ENCODE assay signal across 8 mouse cellular contexts in genomic region chr12:76404836-76405182, GRCm38 (mm10). TPM values are rescaled to one million over a fixed set of nuclear protein-coding genes. Genes with fewer than 3 reads are reported as not detected.
DNase-seq lines count a peak whose midpoint lies in the region; ATAC-seq and TF ChIP-seq lines count a peak whose summit lies in the region.

No protein-coding gene starts in this region.

- H3K27ac ChIP-seq in heart, embryonic 12.5 days (ENCODE audit: poor library complexity, severe bottlenecking), result no peak overlapping the region
- no peak overlapping the region for H3K27ac ChIP-seq in hindbrain, embryonic 12.5 days
- H3K27ac ChIP-seq in lung, postnatal 0 days (ENCODE audit: low read length), result no peak overlapping the region

- H3K27me3 ChIP-seq in heart, embryonic 12.5 days (replicated peaks), result peaks cover 22% of the 10 kb centered on the region
- peaks cover 48% of the 10 kb centered on the region for H3K27me3 ChIP-seq in hindbrain, embryonic 12.5 days
- H3K27me3 ChIP-seq in lung, postnatal 0 days (replicated peaks; ENCODE audit: insufficient read depth, low read length), result peaks cover 17% of the 10 kb centered on the region; the same call in 1 of the 2 replicates

- TF ChIP-seq CTCF in lung, postnatal 0 days (IDR thresholded peaks at IDR 0.05), result no peak

- H3K9ac ChIP-seq in heart, embryonic 12.5 days, result peak overlapping the region; percentile 57
- H3K9ac ChIP-seq in hindbrain, embryonic 12.5 days, result no peak overlapping the region
- no peak overlapping the region for H3K9ac ChIP-seq in lung, postnatal 0 days (replicated peaks; ENCODE audit: low read depth)

- 10% methylated on average over 20 of the region's 20 CpGs for WGBS in heart, embryonic 12.5 days
- 5% methylated on average over 20 of the region's 20 CpGs for WGBS in hindbrain, embryonic 12.5 days
- WGBS in lung, postnatal 0 days, result 9% methylated on average over 19 of the region's 20 CpGs

- peaks cover 25% of the 10 kb centered on the region for H3K4me1 ChIP-seq in heart, embryonic 12.5 days (replicated peaks)
- peaks cover 20% of the 10 kb centered on the region for H3K4me1 ChIP-seq in hindbrain, embryonic 12.5 days
- H3K4me1 ChIP-seq in lung, postnatal 0 days (ENCODE audit: insufficient read depth, low read depth, low read length), result peaks cover 12% of the 10 kb centered on the region; the same call in 1 of the 2 replicates

- DNase-seq in heart, adult 8-10 months (ENCODE audit: low spot score), result no peak
- DNase-seq in urinary bladder, postnatal 14 days (ENCODE audit: low spot score), result peak; percentile 29
- no peak for DNase-seq in urinary bladder, postnatal 4 days (ENCODE audit: low spot score in 2 of 2)
- no peak for DNase-seq in lung, postnatal 0 days (ENCODE audit: low spot score)
- DNase-seq in cerebellum, postnatal 4 days (ENCODE audit: low spot score in 2 of 2), result no peak

- no peak for ATAC-seq in heart, embryonic 12.5 days (ENCODE audit: insufficient number of reproducible peaks, low FRiP score)
- no peak for ATAC-seq in hindbrain, embryonic 12.5 days (ENCODE audit: low FRiP score)
- ATAC-seq in lung, postnatal 0 days, result no peak
- no peak for ATAC-seq in erythroid progenitor cell, adult 5-6 weeks (replicated peaks; ENCODE audit: low FRiP score, poor library complexity, severe bottlenecking)

- H3K9me3 ChIP-seq in heart, embryonic 12.5 days (replicated peaks), result no peaks in the 10 kb centered on the region
- no peaks in the 10 kb centered on the region for H3K9me3 ChIP-seq in hindbrain, embryonic 12.5 days (replicated peaks)
- no peaks in the 10 kb centered on the region for H3K9me3 ChIP-seq in lung, postnatal 0 days (ENCODE audit: low read length)

- TF ChIP-seq EP300 in lung, postnatal 0 days (IDR thresholded peaks at IDR 0.05), result no peak

- H3K4me2 ChIP-seq in heart, embryonic 12.5 days, result peak overlapping the region; percentile 91
- peak overlapping the region; percentile 75 for H3K4me2 ChIP-seq in hindbrain, embryonic 12.5 days (replicated peaks)
- peak overlapping the region; percentile 79 for H3K4me2 ChIP-seq in lung, postnatal 0 days (replicated peaks; ENCODE audit: low read depth, low read length)

- H3K36me3 ChIP-seq in heart, embryonic 12.5 days, result no peaks in the 10 kb centered on the region
- no peaks in the 10 kb centered on the region for H3K36me3 ChIP-seq in hindbrain, embryonic 12.5 days
- no peaks in the 10 kb centered on the region for H3K36me3 ChIP-seq in lung, postnatal 0 days (ENCODE audit: insufficient read depth, low read length)

- H3K4me3 ChIP-seq in heart, embryonic 12.5 days, result peak overlapping the region; percentile 73
- H3K4me3 ChIP-seq in hindbrain, embryonic 12.5 days, result peak overlapping the region; percentile 55
- peak overlapping the region; percentile 62 for H3K4me3 ChIP-seq in lung, postnatal 0 days (ENCODE audit: low read depth, low read length)

RNA-seq across cellular contexts. Expression of gene Hspa2, which starts 0.8 kb away (rescaled TPM):
- 23.2 and 23.9 TPM in 2 replicates for polyA plus RNA-seq in heart, embryonic 12.5 days (2016; fragmentation: Nextera tagmentation; extraction: Ambion mirVana)
- 1 to 10 TPM; 4.1 to 7.7 (median 5.8) TPM for total RNA-seq in heart, adult 8-10 months (2022)
- 9.8 and 10.4 TPM in 2 replicates for polyA plus RNA-seq in hindbrain, embryonic 12.5 days (2016; fragmentation: Nextera tagmentation; extraction: Ambion mirVana)
- 25.0 and 30.2 TPM in 2 replicates for polyA plus RNA-seq in lung, postnatal 0 days (2015; fragmentation: Nextera tagmentation; extraction: Ambion mirVana)
- 1.7 TPM in 1 of 2 replicates, not detected in the other for total RNA-seq in erythroid progenitor cell, adult 5-6 weeks (2015; ENCODE audit: low replicate concordance)
- 3.2 and 3.3 TPM in 2 replicates for total RNA-seq in erythroid progenitor cell, adult 5-6 weeks (2017; ENCODE audit: low replicate concordance)

RNA-seq across cellular contexts. Expression of gene Ppp1r36, which starts 12.5 kb away (rescaled TPM):
- 2.8 and 3.8 TPM in 2 replicates for polyA plus RNA-seq in heart, embryonic 12.5 days (2016; fragmentation: Nextera tagmentation; extraction: Ambion mirVana)
- under 1 TPM in 2 of 4 experiments, not detected in 2; 0.41 to 0.69 TPM for total RNA-seq in heart, adult 8-10 months (2022)
- 2.7 and 3.1 TPM in 2 replicates for polyA plus RNA-seq in hindbrain, embryonic 12.5 days (2016; fragmentation: Nextera tagmentation; extraction: Ambion mirVana)
- polyA plus RNA-seq in lung, postnatal 0 days (2015; fragmentation: Nextera tagmentation; extraction: Ambion mirVana), result 11.5 and 14.0 TPM in 2 replicates
- not detected in 2 replicates for total RNA-seq in erythroid progenitor cell, adult 5-6 weeks (2015; ENCODE audit: low replicate concordance)
- total RNA-seq in erythroid progenitor cell, adult 5-6 weeks (2017; ENCODE audit: low replicate concordance), result not detected in 2 replicates

RNA-seq across cellular contexts. Expression of gene Zbtb1, which starts 34.7 kb away (rescaled TPM):
- 9.9 and 10.4 TPM in 2 replicates for polyA plus RNA-seq in heart, embryonic 12.5 days (2016; fragmentation: Nextera tagmentation; extraction: Ambion mirVana)
- 1 to 10 TPM; 3.4 to 4.0 (median 3.9) TPM for total RNA-seq in heart, adult 8-10 months (2022)
- 8.3 and 8.6 TPM in 2 replicates for polyA plus RNA-seq in hindbrain, embryonic 12.5 days (2016; fragmentation: Nextera tagmentation; extraction: Ambion mirVana)
- polyA plus RNA-seq in lung, postnatal 0 days (2015; fragmentation: Nextera tagmentation; extraction: Ambion mirVana), result 5.8 and 6.9 TPM in 2 replicates
- total RNA-seq in erythroid progenitor cell, adult 5-6 weeks (2015; ENCODE audit: low replicate concordance), result 9.7 and 10.9 TPM in 2 replicates
- total RNA-seq in erythroid progenitor cell, adult 5-6 weeks (2017; ENCODE audit: low replicate concordance), result 8.6 and 9.5 TPM in 2 replicates

RNA-seq across cellular contexts. Expression of gene Zbtb25, which starts 35.4 kb away (rescaled TPM):
- polyA plus RNA-seq in heart, embryonic 12.5 days (2016; fragmentation: Nextera tagmentation; extraction: Ambion mirVana), result 13.0 and 15.4 TPM in 2 replicates
- total RNA-seq in heart, adult 8-10 months (2022), result 10 to 100 TPM in 2 of 4 experiments, 1 to 10 TPM in 2; 6.7 to 11.3 (median 8.8) TPM
- 20.1 and 20.6 TPM in 2 replicates for polyA plus RNA-seq in hindbrain, embryonic 12.5 days (2016; fragmentation: Nextera tagmentation; extraction: Ambion mirVana)
- 7.3 and 7.5 TPM in 2 replicates for polyA plus RNA-seq in lung, postnatal 0 days (2015; fragmentation: Nextera tagmentation; extraction: Ambion mirVana)
- 11.9 and 43.6 TPM in 2 replicates for total RNA-seq in erythroid progenitor cell, adult 5-6 weeks (2015; ENCODE audit: low replicate concordance)
- total RNA-seq in erythroid progenitor cell, adult 5-6 weeks (2017; ENCODE audit: low replicate concordance), result 4.0 and 8.6 TPM in 2 replicates
